Mouse (Mus musculus) embryo, embryonic 10 days (tissue): ENCODE data around the gene Olfr1477.
"Not testable (repeated sequence)": the region's sequence is repeated elsewhere in the genome, so short reads cannot be mapped to it uniquely, and the experiment has no call there.

Source experiments
- DNase-seq: peaks from one replicate; pipeline ENCODE4 v3.0.0-alpha.2; 2015; ENCODE audit warnings: low spot score

Gene Olfr1477

GRCm38 (mm10) chr19:13500246-13500645, at the start of gene Olfr1477:
Olfr1477 (plus strand) TSS chr19:13500546.
- DNase-seq, result no peak

DNA sequence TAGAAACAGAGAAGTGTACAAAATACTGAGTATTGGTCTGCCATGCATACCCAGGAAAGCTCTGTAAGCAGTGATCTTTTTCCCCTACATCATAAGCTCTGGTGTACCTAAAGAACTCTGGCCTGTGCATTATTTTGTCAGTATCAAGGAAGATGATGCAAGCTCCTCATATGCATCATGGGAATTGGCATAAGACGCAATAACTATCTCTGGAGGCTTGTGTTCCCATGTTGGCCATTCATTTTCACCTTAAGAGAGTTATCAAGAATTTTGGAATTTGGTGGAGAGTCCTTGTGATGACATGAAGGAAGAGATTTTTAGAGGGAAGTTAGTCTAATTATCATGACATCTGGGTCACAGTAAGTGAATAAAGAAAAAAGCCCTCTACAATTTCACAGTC, 44.4 kb upstream of the Olfr1477 start, which contains the start of gene Olfr1472:
TSS of gene Olfr1472 (minus strand) at position 101 of the 400 bp plus-strand sequence.
- no peak for DNase-seq

DNA sequence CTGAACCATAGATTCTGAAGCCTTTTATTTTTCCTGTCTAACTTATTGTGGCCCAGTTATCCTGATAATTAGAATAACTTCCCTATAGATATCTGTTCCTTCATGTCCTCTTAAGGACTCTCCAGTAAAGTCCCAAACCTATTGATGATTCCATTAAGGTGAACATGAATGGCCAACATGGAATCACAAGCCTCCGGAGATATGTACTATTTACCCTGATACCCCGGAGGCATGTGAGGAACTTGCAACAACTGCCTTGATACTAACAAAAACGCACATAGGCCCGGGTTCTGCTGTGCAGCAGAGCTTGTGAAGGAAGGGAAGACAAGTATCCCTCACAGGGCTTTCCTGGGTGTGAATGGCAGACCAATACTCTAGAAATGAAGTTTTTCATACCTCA, 31.1 kb upstream of the Olfr1477 start, which contains the start of gene Olfr1474:
TSS of gene Olfr1474 (plus strand) at position 301 of the 400 bp plus-strand sequence.
- DNase-seq, result not testable (repeated sequence)

GRCm38 (mm10) chr19:13480096-13480495, 20.2 kb upstream of the Olfr1477 start, which contains the start of gene Olfr1475:
Olfr1475 (minus strand) TSS chr19:13480196.
- DNase-seq, result no peak

DNA sequence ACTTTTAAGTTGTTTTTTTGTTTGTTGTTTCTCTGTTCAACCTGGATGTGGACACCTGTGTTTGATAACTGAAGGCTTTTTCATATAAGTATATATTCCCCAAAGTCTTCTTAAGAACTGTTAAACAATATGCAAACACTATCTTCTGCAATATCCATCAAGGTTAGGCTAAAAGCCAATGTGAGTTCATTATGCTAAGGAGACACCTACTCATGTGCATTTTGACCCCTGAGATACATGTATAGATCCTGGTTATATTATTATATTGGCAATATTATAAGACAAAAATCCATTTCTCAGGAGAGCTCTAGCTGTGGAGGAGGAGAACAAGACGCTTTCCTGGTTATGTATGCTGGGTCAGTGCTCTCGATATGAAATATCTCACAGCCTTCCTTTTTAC, 27.3 kb downstream of the Olfr1477 start, which contains the start of gene Olfr1480:
TSS of gene Olfr1480 (plus strand) at position 301 of the 400 bp plus-strand sequence.
- no peak for DNase-seq
